ENCODE assay signal across 26 mouse cellular contexts in the genomic region with DNA sequence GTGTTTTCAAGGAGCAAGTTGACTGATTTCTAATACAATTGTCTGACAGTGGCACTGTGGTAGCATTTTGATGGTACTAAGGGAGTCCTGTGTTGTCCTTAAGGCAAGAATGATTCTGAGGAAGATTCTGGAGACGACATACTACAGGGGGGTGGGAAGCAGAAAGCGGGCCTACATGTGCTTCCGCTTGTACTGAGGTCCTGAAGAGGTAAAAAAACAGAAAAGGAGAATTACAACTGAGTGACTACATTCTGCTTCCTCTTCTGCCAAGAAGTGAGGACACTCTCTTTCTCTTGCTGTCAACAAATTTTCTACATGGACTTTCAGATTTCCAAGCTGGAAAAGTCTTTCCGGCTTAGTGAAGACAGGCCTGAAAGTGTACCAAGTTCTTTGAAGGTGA. TPM values are rescaled to one million over a fixed set of nuclear protein-coding genes. Genes with fewer than 3 reads are reported as not detected.
DNase-seq lines count a peak whose midpoint lies in the region; ATAC-seq and TF ChIP-seq lines count a peak whose summit lies in the region.
"Had no signal": no experiment of that assay in that cellular context is flagged by ENCODE, and none has a peak within 500 bp of the region (broad histone marks: within the 10 kb centered on the region; RNA-seq: fewer than 3 reads in every experiment).

No protein-coding gene starts in this region.

- no peak for TF ChIP-seq EP300 in heart, adult 2 months (IDR thresholded peaks at IDR 0.05; ENCODE audit: insufficient read depth, low read depth, low read length)

- peak; percentile 53 for ATAC-seq in common myeloid progenitor, adult 5-6 weeks (replicated peaks; ENCODE audit: low read depth, poor library complexity, severe bottlenecking)
- peak; percentile 62 to 71; a peak in 3 of 4 replicates for ATAC-seq in hematopoietic stem cell, adult 5-6 weeks (replicated peaks in 1 of 2; ENCODE audit: insufficient read depth in 1 of 2, low FRiP score in 2 of 2, low TSS enrichment in 1 of 2, low read depth in 1 of 2, poor library complexity in 2 of 2, severe bottlenecking in 2 of 2)
- ATAC-seq: forebrain, embryonic 14.5 days; hindbrain, embryonic 16.5 days had no signal

- H3K4me3 ChIP-seq in heart, adult 2 months: no peak overlapping the region
- H3K4me3 ChIP-seq: heart, embryonic 10.5 days; kidney, embryonic 15.5 days; lung, embryonic 15.5 days; megakaryocyte, embryonic 14.5 days; midbrain, embryonic 12.5 days; neural tube, embryonic 13.5 days had no signal

- TF ChIP-seq CTCF in heart, adult 2 months (IDR thresholded peaks at IDR 0.05): no peak

- DNase-seq in heart, adult 8-10 months (ENCODE audit: low spot score): peak; percentile 19
- DNase-seq in heart, adult 2 months: no peak
- no peak for DNase-seq in kidney, postnatal 4 days
- no peak for DNase-seq in left cerebral cortex, adult 8-10 months (ENCODE audit: low spot score in 2 of 2)
- DNase-seq: adrenal gland, adult 2 months; adrenal gland, postnatal 36 days; B cell, adult 2 months; cerebellum, adult 2 months; cerebellum, postnatal 14 days; kidney, adult 18-20 months; kidney, postnatal 25 days; right cerebral cortex, postnatal 14 days; thymus, postnatal 4 days had no signal

- H3K4me1 ChIP-seq in heart, adult 2 months (ENCODE audit: control insufficient read depth, insufficient read depth, low read length): peaks cover 3% of the 10 kb centered on the region
- H3K4me1 ChIP-seq: heart, embryonic 10.5 days; kidney, embryonic 15.5 days; lung, embryonic 15.5 days; midbrain, embryonic 12.5 days; neural tube, embryonic 13.5 days had no signal

- 59% methylated on average over 4 of the region's 4 CpGs for WGBS in heart, adult 2 months

- intact Hi-C loops in heart, adult 2 months (cut with DNase I): loop anchor here (2.0 kb wide), 1 partner anchor 35 kb away; the partner anchor contains the start of gene Casp4

- no peak for TF ChIP-seq POLR2A in heart, adult 2 months (IDR thresholded peaks at IDR 0.05; ENCODE audit: insufficient read depth, low read depth, low read length)

- H3K27me3 ChIP-seq in heart, adult 2 months (ENCODE audit: control insufficient read depth, insufficient read depth, low read length): no peaks in the 10 kb centered on the region
- H3K27me3 ChIP-seq: kidney, embryonic 15.5 days; lung, embryonic 15.5 days; megakaryocyte, embryonic 14.5 days; midbrain, embryonic 12.5 days; neural tube, embryonic 13.5 days had no signal

- no peaks in the 10 kb centered on the region for H3K79me2 ChIP-seq in heart, adult 2 months (replicated peaks; ENCODE audit: control insufficient read depth, insufficient read depth, low read length)

- no peaks in the 10 kb centered on the region; the same call in none of the 2 replicates for H3K36me3 ChIP-seq in heart, adult 2 months (ENCODE audit: control insufficient read depth, insufficient read depth, low read length)
- H3K36me3 ChIP-seq: heart, embryonic 10.5 days; kidney, embryonic 15.5 days; lung, embryonic 15.5 days; midbrain, embryonic 12.5 days; neural tube, embryonic 13.5 days had no signal

- H3K27ac ChIP-seq in heart, adult 2 months: no peak overlapping the region; the same call in 1 of the 2 replicates
- H3K27ac ChIP-seq: heart, embryonic 10.5 days; kidney, embryonic 15.5 days; lung, embryonic 15.5 days; midbrain, embryonic 12.5 days; neural tube, embryonic 13.5 days had no signal

- H3K9ac ChIP-seq in heart, adult 2 months (ENCODE audit: low read depth, low read length): no peak overlapping the region
- H3K9ac ChIP-seq: kidney, embryonic 15.5 days; lung, embryonic 15.5 days; midbrain, embryonic 12.5 days; neural tube, embryonic 13.5 days had no signal

RNA-seq across cellular contexts. Expression of gene Casp12, which starts 1.1 kb away (rescaled TPM):
- total RNA-seq in heart, adult 8-10 months (2022): 1 to 10 TPM; 4.6 to 8.1 (median 6.1) TPM
- total RNA-seq in heart, adult 2 months (2021): 1 to 10 TPM; 4.8 to 5.5 TPM
- 3.7 and 5.2 TPM in 2 replicates for polyA plus RNA-seq in heart, adult 2 months (2012; rRNA removed)
- 3.0 and 11.7 TPM in 2 replicates for total RNA-seq in common myeloid progenitor, adult 5-6 weeks (2017)
- total RNA-seq in hematopoietic stem cell, adult 5-6 weeks (2017): 25.7 and 36.8 TPM in 2 replicates
- total RNA-seq in left cerebral cortex, adult 8-10 months (2022): 1 to 10 TPM; 1.8 to 2.9 (median 2.1) TPM
- polyA plus RNA-seq: heart, embryonic 10.5 days; hindbrain, embryonic 11.5 days; limb, embryonic 11.5 days; midbrain, embryonic 12.5 days had no signal

RNA-seq across cellular contexts. Expression of gene Casp4, which starts 35.5 kb away (rescaled TPM):
- total RNA-seq in heart, adult 8-10 months (2022): 1 to 10 TPM; 2.7 to 4.2 (median 3.6) TPM
- 1 to 10 TPM; 1.7 to 3.1 TPM for total RNA-seq in heart, adult 2 months (2021)
- polyA plus RNA-seq in heart, adult 2 months (2012; rRNA removed): 2.0 and 5.0 TPM in 2 replicates
- 23.2 and 25.3 TPM in 2 replicates for total RNA-seq in common myeloid progenitor, adult 5-6 weeks (2017)
- 40.0 and 55.5 TPM in 2 replicates for total RNA-seq in hematopoietic stem cell, adult 5-6 weeks (2017)
- 1 to 10 TPM; 1.4 to 2.5 (median 1.7) TPM for total RNA-seq in left cerebral cortex, adult 8-10 months (2022)
- total RNA-seq: midbrain, postnatal 0 days had no signal

RNA-seq across cellular contexts. Expression of gene Casp1, which starts 45.8 kb away (rescaled TPM):
- total RNA-seq in heart, adult 8-10 months (2022): 1 to 10 TPM; 1.0 to 2.6 (median 1.6) TPM
- 1 to 10 TPM in 1 of 2 experiments, under 1 TPM in 1; 0.93 to 1.4 TPM for total RNA-seq in heart, adult 2 months (2021)
- 0.39 and 1.1 TPM in 2 replicates for polyA plus RNA-seq in heart, adult 2 months (2012; rRNA removed)
- total RNA-seq in common myeloid progenitor, adult 5-6 weeks (2017): 51.6 and 60.8 TPM in 2 replicates
- 59.0 and 89.2 TPM in 2 replicates for total RNA-seq in hematopoietic stem cell, adult 5-6 weeks (2017)
- total RNA-seq in left cerebral cortex, adult 8-10 months (2022): 1 to 10 TPM; 1.7 to 2.8 (median 2.3) TPM
- polyA plus RNA-seq: adrenal gland, adult 2 months had no signal

Comparison
In these comparisons a context has a peak if more than half of its experiments do, and no peak if none do; other contexts are left out.
1. RNA of gene Casp1, which starts 45.8 kb away (total RNA-seq): 59.0 to 89.2 TPM in hematopoietic stem cell, adult 5-6 weeks and 51.6 to 60.8 TPM in common myeloid progenitor, adult 5-6 weeks; 1.7 to 2.8 TPM in left cerebral cortex, adult 8-10 months, 1.0 to 2.6 TPM in heart, adult 8-10 months and 0.93 to 1.4 TPM in heart, adult 2 months; every median in the first group is over 10 times any median in the second.